Mouse (Mus musculus): Measurements from ENCODE around the gene Stat3. TPM values are rescaled to one million over a fixed set of nuclear protein-coding genes. Genes with fewer than 3 reads are reported as not detected.

Gene Stat3
- total and polyA plus RNA-seq, 3 experiments = 63.5 to 81.1 (median 69.3) TPM

DNA sequence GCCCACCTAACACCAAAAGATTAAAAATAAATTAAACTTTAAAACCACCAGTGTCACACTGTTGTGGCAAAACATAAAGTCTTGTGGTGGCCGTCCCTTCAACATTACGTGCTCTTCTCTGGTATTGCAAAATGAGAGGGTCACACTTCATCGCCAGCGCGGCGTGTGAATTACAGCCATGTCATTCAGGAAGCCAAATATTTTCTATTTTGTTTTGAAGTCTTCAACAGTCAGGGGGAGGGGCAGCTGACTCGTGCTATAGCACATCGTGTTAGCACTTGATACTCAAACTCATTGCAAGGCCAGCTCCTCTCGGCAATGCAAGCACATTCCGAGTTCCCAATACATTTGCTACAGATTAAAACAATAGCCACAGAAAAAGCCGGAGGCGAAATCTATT, 98.5 kb downstream of the Stat3 start:
- H3K4me1 ChIP-seq (ENCODE audit: insufficient read depth, low read depth, low read length) = peaks cover 56% of the 10 kb centered on the region
- H3K36me3 ChIP-seq (replicated peaks) = peaks cover 64% of the 10 kb centered on the region
- no peak overlapping the region for H3K4me3 ChIP-seq (ENCODE audit: low read depth, low read length)
- ATAC-seq (ENCODE audit: extremely low read depth, insufficient number of reproducible peaks, low FRiP score, poor library complexity, severe bottlenecking) (no peak), DNase-seq (ENCODE audit: low spot score) (no peak)
- peaks cover 7% of the 10 kb centered on the region for H3K9me3 ChIP-seq (replicated peaks)
- H3K27me3 ChIP-seq (ENCODE audit: insufficient read depth, low read length) = no peaks in the 10 kb centered on the region
- TF ChIP-seq GATA2 (IDR thresholded peaks at IDR 0.05; ENCODE audit: borderline replicate concordance, low read depth, low read length) = no peak
- no peak for TF ChIP-seq CTCF (IDR thresholded peaks at IDR 0.05; ENCODE audit: low read depth, low read length)

GRCm38 (mm10) chr11:100839523-100839922, 99.8 kb downstream of the Stat3 start:
- H3K27me3 ChIP-seq (ENCODE audit: insufficient read depth, low read length) = no peaks in the 10 kb centered on the region
- H3K4me1 ChIP-seq (ENCODE audit: insufficient read depth, low read depth, low read length) = peaks cover 45% of the 10 kb centered on the region
- no peak overlapping the region for H3K4me3 ChIP-seq (ENCODE audit: low read depth, low read length)
- ATAC-seq (ENCODE audit: extremely low read depth, insufficient number of reproducible peaks, low FRiP score, poor library complexity, severe bottlenecking) = no peak
- peaks cover 7% of the 10 kb centered on the region for H3K9me3 ChIP-seq (replicated peaks)
- no peak for DNase-seq (ENCODE audit: low spot score)
- no peak for TF ChIP-seq POLR2AphosphoS5 (IDR thresholded peaks at IDR 0.05; ENCODE audit: insufficient replicate concordance, low read depth, low read length)
- no peak for TF ChIP-seq GATA2 (IDR thresholded peaks at IDR 0.05; ENCODE audit: borderline replicate concordance, low read depth, low read length)
- TF ChIP-seq GATA1 (IDR thresholded peaks at IDR 0.05; ENCODE audit: borderline replicate concordance, low read length) = no peak
- TF ChIP-seq TAL1 (conservative IDR thresholded peaks at IDR 0.05; ENCODE audit: low read depth, low read length) = no peak
- peaks cover 57% of the 10 kb centered on the region for H3K36me3 ChIP-seq (replicated peaks)

GRCm38 (mm10) chr11:100838894-100839293, 100.4 kb downstream of the Stat3 start:
- Histone ChIP-seq H3K36me3 (replicated peaks) (peaks cover 56% of the 10 kb centered on the region), H3K4me1 (ENCODE audit: insufficient read depth, low read depth, low read length) (peaks cover 40% of the 10 kb centered on the region), H3K4me3 (ENCODE audit: low read depth, low read length) (no peak overlapping the region), H3K9me3 (replicated peaks) (peaks cover 7% of the 10 kb centered on the region), H3K27me3 (ENCODE audit: insufficient read depth, low read length) (no peaks in the 10 kb centered on the region)
- TF ChIP-seq TAL1 (conservative IDR thresholded peaks at IDR 0.05; ENCODE audit: low read depth, low read length) (no peak), GATA1 (IDR thresholded peaks at IDR 0.05; ENCODE audit: borderline replicate concordance, low read length) (no peak)
- DNase-seq (ENCODE audit: low spot score) (no peak), ATAC-seq (ENCODE audit: extremely low read depth, insufficient number of reproducible peaks, low FRiP score, poor library complexity, severe bottlenecking) (no peak)

- DNase-seq (ENCODE audit: low spot score) = no peak
- Histone ChIP-seq H3K27me3 (ENCODE audit: insufficient read depth, low read length) (no peaks in the 10 kb centered on the region), H3K4me1 (ENCODE audit: insufficient read depth, low read depth, low read length) (peaks cover 40% of the 10 kb centered on the region), H3K36me3 (replicated peaks) (peaks cover 60% of the 10 kb centered on the region), H3K4me3 (ENCODE audit: low read depth, low read length) (no peak overlapping the region), H3K9me3 (replicated peaks) (peaks cover 7% of the 10 kb centered on the region)
- TF ChIP-seq POLR2AphosphoS5 (IDR thresholded peaks at IDR 0.05; ENCODE audit: insufficient replicate concordance, low read depth, low read length) (no peak), GATA1 (IDR thresholded peaks at IDR 0.05; ENCODE audit: borderline replicate concordance, low read length) (no peak), CTCF (IDR thresholded peaks at IDR 0.05; ENCODE audit: low read depth, low read length) (no peak), TAL1 (conservative IDR thresholded peaks at IDR 0.05; ENCODE audit: low read depth, low read length) (no peak), GATA2 (IDR thresholded peaks at IDR 0.05; ENCODE audit: borderline replicate concordance, low read depth, low read length) (no peak)
- ATAC-seq (ENCODE audit: extremely low read depth, insufficient number of reproducible peaks, low FRiP score, poor library complexity, severe bottlenecking) = no peak
Observed at GRCm38 (mm10) chr11:100836923-100837702, 102.2 kb downstream of the Stat3 start.

Other genes with a start within 250 kb of the Stat3 start
Only the 20 nearest of the 23 such genes appear.
- 46.8 and 47.0 TPM in 2 replicates for gene Kat2a, start 227.1 kb downstream of the Stat3 start, total RNA-seq (2014; fragmentation: Nextera tagmentation)
- gene Kat2a, start 227.1 kb downstream of the Stat3 start, total RNA-seq (2017) = 17.9 and 18.8 TPM in 2 replicates
- gene Kat2a, start 227.1 kb downstream of the Stat3 start, polyA plus RNA-seq (2012) = 93.4 and 94.2 TPM in 2 replicates
- gene Hspb9, start 225.7 kb downstream of the Stat3 start, total RNA-seq (2014; fragmentation: Nextera tagmentation) = 2.4 TPM in 1 of 2 replicates, not detected in the other
- 0.22 and 0.35 TPM in 2 replicates for gene Hspb9, start 225.7 kb downstream of the Stat3 start, total RNA-seq (2017)
- 0.55 and 0.61 TPM in 2 replicates for gene Hspb9, start 225.7 kb downstream of the Stat3 start, polyA plus RNA-seq (2012)
- gene Rab5c, start 201.3 kb downstream of the Stat3 start, total RNA-seq (2014; fragmentation: Nextera tagmentation) = 181 and 202 TPM in 2 replicates
- 153 and 173 TPM in 2 replicates for gene Rab5c, start 201.3 kb downstream of the Stat3 start, total RNA-seq (2017)
- 362 and 429 TPM in 2 replicates for gene Rab5c, start 201.3 kb downstream of the Stat3 start, polyA plus RNA-seq (2012)
- gene Kcnh4, start 179.6 kb downstream of the Stat3 start, total RNA-seq (2014; fragmentation: Nextera tagmentation) = not detected in 2 replicates
- gene Kcnh4, start 179.6 kb downstream of the Stat3 start, total RNA-seq (2017) = not detected in 2 replicates
- not detected in 2 replicates for gene Kcnh4, start 179.6 kb downstream of the Stat3 start, polyA plus RNA-seq (2012)
- gene Hcrt, start 176.6 kb downstream of the Stat3 start, total RNA-seq (2014; fragmentation: Nextera tagmentation) = not detected in 2 replicates
- not detected in 2 replicates for gene Hcrt, start 176.6 kb downstream of the Stat3 start, total RNA-seq (2017)
- not detected in 2 replicates for gene Hcrt, start 176.6 kb downstream of the Stat3 start, polyA plus RNA-seq (2012)
- 6.0 and 6.3 TPM in 2 replicates for gene Ghdc, start 168.6 kb downstream of the Stat3 start, total RNA-seq (2014; fragmentation: Nextera tagmentation)
- 3.6 and 4.4 TPM in 2 replicates for gene Ghdc, start 168.6 kb downstream of the Stat3 start, total RNA-seq (2017)
- 3.8 and 3.9 TPM in 2 replicates for gene Ghdc, start 168.6 kb downstream of the Stat3 start, polyA plus RNA-seq (2012)
- gene Stat5b, start 88.8 kb downstream of the Stat3 start, total RNA-seq (2014; fragmentation: Nextera tagmentation) = 91.4 and 93.0 TPM in 2 replicates
- 52.2 and 55.9 TPM in 2 replicates for gene Stat5b, start 88.8 kb downstream of the Stat3 start, total RNA-seq (2017)
- 65.8 and 73.5 TPM in 2 replicates for gene Stat5b, start 88.8 kb downstream of the Stat3 start, polyA plus RNA-seq (2012)
- gene Stat5a, start 80.2 kb downstream of the Stat3 start, total RNA-seq (2014; fragmentation: Nextera tagmentation) = 161 and 162 TPM in 2 replicates
- gene Stat5a, start 80.2 kb downstream of the Stat3 start, total RNA-seq (2017) = 106 and 112 TPM in 2 replicates
- 157 and 161 TPM in 2 replicates for gene Stat5a, start 80.2 kb downstream of the Stat3 start, polyA plus RNA-seq (2012)
- gene Cavin1, start 31.3 kb upstream of the Stat3 start, total RNA-seq (2014; fragmentation: Nextera tagmentation) = 13.1 and 15.0 TPM in 2 replicates
- 3.1 and 3.8 TPM in 2 replicates for gene Cavin1, start 31.3 kb upstream of the Stat3 start, total RNA-seq (2017)
- gene Cavin1, start 31.3 kb upstream of the Stat3 start, polyA plus RNA-seq (2012) = 37.0 and 39.4 TPM in 2 replicates
- 109 and 180 TPM in 2 replicates for gene Atp6v0a1, start 69.9 kb upstream of the Stat3 start, total RNA-seq (2014; fragmentation: Nextera tagmentation)
- gene Atp6v0a1, start 69.9 kb upstream of the Stat3 start, total RNA-seq (2017) = 53.7 and 77.6 TPM in 2 replicates
- gene Atp6v0a1, start 69.9 kb upstream of the Stat3 start, polyA plus RNA-seq (2012) = 25.8 and 26.3 TPM in 2 replicates
- gene Naglu, start 130.5 kb upstream of the Stat3 start, total RNA-seq (2014; fragmentation: Nextera tagmentation) = 6.1 and 6.3 TPM in 2 replicates
- gene Naglu, start 130.5 kb upstream of the Stat3 start, total RNA-seq (2017) = 14.2 and 18.4 TPM in 2 replicates
- gene Naglu, start 130.5 kb upstream of the Stat3 start, polyA plus RNA-seq (2012) = 5.1 and 6.4 TPM in 2 replicates
- not detected in 2 replicates for gene Hsd17b1, start 138.9 kb upstream of the Stat3 start, total RNA-seq (2014; fragmentation: Nextera tagmentation)
- gene Hsd17b1, start 138.9 kb upstream of the Stat3 start, total RNA-seq (2017) = 0.44 and 0.76 TPM in 2 replicates
- gene Hsd17b1, start 138.9 kb upstream of the Stat3 start, polyA plus RNA-seq (2012) = 0.12 and 0.20 TPM in 2 replicates
- gene Coasy, start 143.0 kb upstream of the Stat3 start, total RNA-seq (2014; fragmentation: Nextera tagmentation) = 23.6 and 26.7 TPM in 2 replicates
- gene Coasy, start 143.0 kb upstream of the Stat3 start, total RNA-seq (2017) = 31.7 and 32.6 TPM in 2 replicates
- 39.3 and 43.6 TPM in 2 replicates for gene Coasy, start 143.0 kb upstream of the Stat3 start, polyA plus RNA-seq (2012)
- 40.5 and 43.2 TPM in 2 replicates for gene Mlx, start 147.7 kb upstream of the Stat3 start, total RNA-seq (2014; fragmentation: Nextera tagmentation)
- gene Mlx, start 147.7 kb upstream of the Stat3 start, total RNA-seq (2017) = 45.5 and 45.9 TPM in 2 replicates
- gene Mlx, start 147.7 kb upstream of the Stat3 start, polyA plus RNA-seq (2012) = 13.0 and 17.8 TPM in 2 replicates
- gene Psmc3ip, start 155.9 kb upstream of the Stat3 start, total RNA-seq (2014; fragmentation: Nextera tagmentation) = 11.1 and 15.7 TPM in 2 replicates
- gene Psmc3ip, start 155.9 kb upstream of the Stat3 start, total RNA-seq (2017) = 27.0 and 29.8 TPM in 2 replicates
- gene Psmc3ip, start 155.9 kb upstream of the Stat3 start, polyA plus RNA-seq (2012) = 20.5 and 20.6 TPM in 2 replicates
- 12.0 and 13.4 TPM in 2 replicates for gene Retreg3, start 180.4 kb upstream of the Stat3 start, total RNA-seq (2014; fragmentation: Nextera tagmentation)
- 43.2 and 44.0 TPM in 2 replicates for gene Retreg3, start 180.4 kb upstream of the Stat3 start, total RNA-seq (2017)
- 7.7 and 9.4 TPM in 2 replicates for gene Retreg3, start 180.4 kb upstream of the Stat3 start, polyA plus RNA-seq (2012)
- gene Tubg1, start 180.4 kb upstream of the Stat3 start, total RNA-seq (2014; fragmentation: Nextera tagmentation) = 39.8 and 42.0 TPM in 2 replicates
- 46.0 and 47.5 TPM in 2 replicates for gene Tubg1, start 180.4 kb upstream of the Stat3 start, total RNA-seq (2017)
- 96.1 and 120 TPM in 2 replicates for gene Tubg1, start 180.4 kb upstream of the Stat3 start, polyA plus RNA-seq (2012)
- gene Tubg2, start 216.4 kb upstream of the Stat3 start, total RNA-seq (2014; fragmentation: Nextera tagmentation) = not detected in 2 replicates
- not detected in 2 replicates for gene Tubg2, start 216.4 kb upstream of the Stat3 start, total RNA-seq (2017)
- gene Tubg2, start 216.4 kb upstream of the Stat3 start, polyA plus RNA-seq (2012) = not detected in 2 replicates
- not detected in 2 replicates for gene Cntnap1, start 231.0 kb upstream of the Stat3 start, total RNA-seq (2014; fragmentation: Nextera tagmentation)
- under 0.01 and 0.06 TPM in 2 replicates for gene Cntnap1, start 231.0 kb upstream of the Stat3 start, total RNA-seq (2017)
- gene Cntnap1, start 231.0 kb upstream of the Stat3 start, polyA plus RNA-seq (2012) = 0.02 and 0.08 TPM in 2 replicates
- 0.49 and 2.6 TPM in 2 replicates for gene Plekhh3, start 231.8 kb upstream of the Stat3 start, total RNA-seq (2014; fragmentation: Nextera tagmentation)
- 1.5 and 1.9 TPM in 2 replicates for gene Plekhh3, start 231.8 kb upstream of the Stat3 start, total RNA-seq (2017)
- gene Plekhh3, start 231.8 kb upstream of the Stat3 start, polyA plus RNA-seq (2012) = 3.8 and 4.8 TPM in 2 replicates

Data from G1E (cell line).